Mouse (Mus musculus) CH12F3 (cell line): ENCODE data around the gene Nlgn3.

ENCODE experiments used
- in situ Hi-C: fragments of 300-500 bp; cut with MboI; formaldehyde crosslinking; loops from 2 replicates; pipeline ENCODE4 v1.14.3; 2020; ENCODE audit warnings: low sequenced_read_pairs

Gene Nlgn3

DNA sequence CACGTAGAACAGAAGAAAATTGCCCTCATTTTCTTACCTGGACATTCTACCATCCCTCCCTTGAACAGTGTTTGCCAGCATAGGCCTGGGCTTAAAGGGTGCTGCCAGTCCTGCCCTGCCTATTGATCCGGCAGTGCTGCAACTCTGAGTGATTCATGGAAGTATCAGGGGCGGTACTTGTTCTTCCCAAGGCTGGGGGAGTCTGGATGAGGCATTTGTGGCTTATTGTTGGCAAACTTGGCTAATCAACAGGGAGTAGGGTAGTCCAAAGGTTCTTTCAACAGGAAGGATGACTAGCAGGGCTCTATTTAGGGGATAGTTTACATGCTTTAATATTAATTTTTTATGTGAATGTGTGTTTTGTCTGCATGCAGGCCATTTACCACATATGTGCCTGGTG, 71.6 kb downstream of the Nlgn3 start:
- in situ Hi-C loops = no loop called here

DNA sequence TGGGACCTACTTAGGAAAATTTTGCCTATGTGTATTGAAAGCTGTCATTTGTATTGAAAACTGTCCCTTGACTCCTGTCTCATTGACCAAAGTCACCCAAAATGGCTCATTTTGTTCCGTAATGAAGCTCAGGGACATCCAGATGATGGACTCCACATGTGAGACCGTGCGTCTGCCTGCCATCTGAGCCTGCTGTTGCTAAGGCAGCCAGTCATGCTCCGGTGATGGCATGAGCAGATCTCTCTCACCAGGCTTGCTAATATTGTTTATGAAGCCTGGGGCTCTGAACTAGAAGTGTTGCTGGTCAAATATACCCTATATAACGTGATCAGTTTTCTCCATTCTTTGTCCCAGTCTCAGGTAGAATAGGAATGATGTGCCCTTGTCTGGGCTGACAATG, 74.0 kb downstream of the Nlgn3 start:
- in situ Hi-C loops = no loop called here
